Mouse (Mus musculus): ENCODE data around the gene Dpp4. TPM values are rescaled to one million over a fixed set of nuclear protein-coding genes. Genes with fewer than 3 reads are reported as not detected.

The Dpp4 gene
- polyA plus RNA-seq, 1 experiment from 2014 or later: 14.5 TPM

DNA sequence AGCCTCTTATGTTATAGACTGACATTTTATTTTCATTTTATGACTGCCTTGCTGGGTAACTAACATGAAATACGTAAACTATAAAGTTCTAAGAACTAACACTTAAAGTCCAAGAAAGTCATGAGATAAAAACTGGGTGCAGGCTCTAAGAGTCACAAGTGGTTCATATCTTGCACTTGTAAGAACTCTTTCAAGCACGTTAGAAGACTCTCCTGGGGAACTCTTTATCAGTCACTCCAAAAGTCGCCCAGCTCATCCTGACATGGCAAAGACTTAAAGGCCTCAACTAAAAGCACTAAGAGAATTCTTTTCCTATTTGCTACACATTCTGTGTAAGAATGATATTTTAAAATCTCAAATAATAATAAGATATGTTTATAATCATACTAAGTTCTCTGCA lies 92.5 kb downstream of the Dpp4 start:
- Histone ChIP-seq H3K36me3 (no peaks in the 10 kb centered on the region), H3K9me3 (no peaks in the 10 kb centered on the region), H3K4me3 (no peak overlapping the region), H3K27ac (no peak overlapping the region), H3K4me2 (no peak overlapping the region), H3K4me1 (no peaks in the 10 kb centered on the region), H3K9ac (no peak overlapping the region), H3K27me3 (no peaks in the 10 kb centered on the region)
- ATAC-seq (ENCODE audit: insufficient number of reproducible peaks, low FRiP score, low TSS enrichment, low read depth): no peak
- WGBS: 86% methylated on average over 3 of the region's 3 CpGs

DNA sequence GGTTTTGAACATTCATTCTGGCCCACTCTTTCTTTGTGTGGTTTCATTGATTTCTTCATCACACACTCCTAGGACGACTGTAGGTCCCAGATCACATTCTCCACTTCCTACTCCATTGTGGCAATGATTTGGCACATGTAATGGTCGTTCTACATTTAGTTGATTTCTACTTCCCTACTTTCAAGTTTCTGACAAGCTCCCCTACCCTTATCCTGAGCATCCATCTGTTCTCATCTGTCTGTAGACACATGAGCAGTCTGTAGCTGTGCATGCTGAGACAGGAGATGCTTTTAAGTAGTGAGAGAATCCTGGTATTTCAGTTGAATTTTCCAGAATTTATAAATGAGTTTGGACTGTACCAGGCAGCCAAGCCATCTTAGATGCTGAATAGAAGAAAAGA lies 95.1 kb downstream of the Dpp4 start:
- 68% methylated on average over 2 of the region's 2 CpGs for WGBS
- Histone ChIP-seq H3K9me3 (no peaks in the 10 kb centered on the region), H3K27me3 (no peaks in the 10 kb centered on the region), H3K4me1 (no peaks in the 10 kb centered on the region), H3K4me2 (no peak overlapping the region), H3K9ac (no peak overlapping the region), H3K4me3 (no peak overlapping the region), H3K36me3 (no peaks in the 10 kb centered on the region), H3K27ac (no peak overlapping the region)
- no peak for ATAC-seq (ENCODE audit: insufficient number of reproducible peaks, low FRiP score, low TSS enrichment, low read depth)

DNA sequence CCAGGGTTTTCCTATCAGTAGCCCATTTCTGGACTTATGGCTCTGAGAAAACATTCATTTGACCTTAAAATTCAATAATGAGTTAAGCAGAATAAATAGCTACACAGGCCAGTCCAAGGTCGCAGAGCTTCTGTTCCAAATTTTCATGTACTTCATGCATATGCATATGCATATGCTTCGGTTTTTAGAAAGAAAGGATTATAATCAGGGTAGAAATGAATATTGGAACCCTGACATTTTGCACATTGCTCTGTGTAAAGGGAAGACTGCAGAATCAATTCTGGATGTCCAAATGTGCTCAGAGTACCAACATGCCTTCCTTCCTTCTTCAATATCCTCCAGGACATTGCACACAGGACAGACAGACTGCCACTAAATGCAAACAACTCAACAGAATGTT lies 104.6 kb downstream of the Dpp4 start:
- no peaks in the 10 kb centered on the region for H3K36me3 ChIP-seq
- no peak overlapping the region for H3K27ac ChIP-seq
- no peaks in the 10 kb centered on the region for H3K4me1 ChIP-seq
- H3K4me3 ChIP-seq: no peak overlapping the region
- no peak overlapping the region for H3K4me2 ChIP-seq
- H3K27me3 ChIP-seq: no peaks in the 10 kb centered on the region
- WGBS: 80% methylated on average over 2 of the region's 2 CpGs
- no peaks in the 10 kb centered on the region for H3K9me3 ChIP-seq
- ATAC-seq (ENCODE audit: insufficient number of reproducible peaks, low FRiP score, low TSS enrichment, low read depth): no peak
- H3K9ac ChIP-seq: no peak overlapping the region

DNA sequence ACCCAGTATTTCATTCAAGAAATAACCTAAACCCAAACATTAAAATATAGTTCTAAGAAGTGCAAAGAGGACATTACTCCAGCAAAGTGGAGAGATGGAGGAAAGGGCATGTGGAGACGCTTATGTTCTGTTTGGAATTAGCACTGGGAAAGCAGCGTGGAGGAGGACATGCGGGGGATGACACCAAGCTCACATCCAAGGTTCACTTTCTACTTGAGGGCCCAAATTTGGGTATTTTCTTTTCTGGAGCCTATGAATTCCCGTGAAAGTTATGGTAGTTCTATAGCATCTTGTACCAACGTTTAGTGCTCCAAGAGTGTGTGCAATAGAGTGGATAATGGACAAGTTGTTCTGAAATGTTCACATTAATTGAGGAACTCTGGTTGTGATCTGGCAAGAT lies 105.1 kb downstream of the Dpp4 start:
- H3K4me2 ChIP-seq: no peak overlapping the region
- no peaks in the 10 kb centered on the region for H3K27me3 ChIP-seq
- H3K4me3 ChIP-seq: no peak overlapping the region
- H3K9me3 ChIP-seq: no peaks in the 10 kb centered on the region
- no peak for ATAC-seq (ENCODE audit: insufficient number of reproducible peaks, low FRiP score, low TSS enrichment, low read depth)
- 90% methylated on average over 5 of the region's 5 CpGs for WGBS
- no peaks in the 10 kb centered on the region for H3K36me3 ChIP-seq
- no peak overlapping the region for H3K9ac ChIP-seq
- no peaks in the 10 kb centered on the region for H3K4me1 ChIP-seq
- H3K27ac ChIP-seq: no peak overlapping the region

DNA sequence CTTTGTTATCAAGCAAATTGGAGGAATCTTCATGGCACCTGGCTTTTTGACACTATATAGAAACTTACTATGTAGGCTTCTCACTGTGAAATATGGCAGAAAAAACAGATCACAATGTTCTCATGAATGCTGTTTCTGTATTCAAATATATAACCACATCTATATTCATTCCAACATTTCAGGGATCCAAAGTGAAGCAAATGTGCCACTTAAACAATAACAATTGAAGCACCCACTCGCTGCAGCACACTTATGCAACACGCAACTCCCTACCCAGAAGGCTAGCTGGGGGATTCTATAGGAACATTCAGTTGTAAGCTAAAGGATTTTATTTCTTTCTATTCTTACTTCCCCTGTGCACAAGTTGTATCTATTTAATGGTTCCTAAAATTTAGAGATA lies 110.3 kb downstream of the Dpp4 start:
- Histone ChIP-seq H3K4me2 (no peak overlapping the region), H3K9ac (no peak overlapping the region), H3K9me3 (no peaks in the 10 kb centered on the region), H3K36me3 (no peaks in the 10 kb centered on the region), H3K27ac (no peak overlapping the region), H3K4me1 (no peaks in the 10 kb centered on the region), H3K27me3 (no peaks in the 10 kb centered on the region), H3K4me3 (no peak overlapping the region)
- no peak for ATAC-seq (ENCODE audit: insufficient number of reproducible peaks, low FRiP score, low TSS enrichment, low read depth)
- 85% methylated on average over 2 of the region's 2 CpGs for WGBS

DNA sequence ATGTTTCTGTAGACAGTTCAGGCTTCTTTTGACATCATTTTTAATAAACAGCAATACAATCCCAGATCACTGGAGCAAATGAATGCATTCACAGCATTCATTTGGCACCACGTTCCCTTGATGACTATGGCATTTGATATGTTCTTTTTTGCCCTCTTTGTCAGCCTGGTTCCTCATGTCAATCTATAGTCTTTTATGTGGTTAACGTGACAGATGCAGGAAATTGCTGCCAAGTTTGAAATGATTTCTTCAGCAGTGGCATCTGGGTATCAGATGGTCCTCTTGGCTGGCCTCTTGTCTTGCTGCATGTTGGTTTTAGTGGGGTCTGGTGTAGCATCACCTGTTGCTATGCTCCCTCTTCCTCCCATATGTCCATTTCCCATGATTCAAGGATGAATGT lies 118.2 kb downstream of the Dpp4 start:
- Histone ChIP-seq H3K4me1 (no peaks in the 10 kb centered on the region), H3K36me3 (no peaks in the 10 kb centered on the region), H3K9me3 (no peaks in the 10 kb centered on the region), H3K4me2 (no peak overlapping the region), H3K27me3 (no peaks in the 10 kb centered on the region), H3K9ac (no peak overlapping the region), H3K27ac (no peak overlapping the region), H3K4me3 (no peak overlapping the region)
- no peak for ATAC-seq (ENCODE audit: insufficient number of reproducible peaks, low FRiP score, low TSS enrichment, low read depth)
- WGBS: 46% methylated on average over 2 of the region's 2 CpGs

DNA sequence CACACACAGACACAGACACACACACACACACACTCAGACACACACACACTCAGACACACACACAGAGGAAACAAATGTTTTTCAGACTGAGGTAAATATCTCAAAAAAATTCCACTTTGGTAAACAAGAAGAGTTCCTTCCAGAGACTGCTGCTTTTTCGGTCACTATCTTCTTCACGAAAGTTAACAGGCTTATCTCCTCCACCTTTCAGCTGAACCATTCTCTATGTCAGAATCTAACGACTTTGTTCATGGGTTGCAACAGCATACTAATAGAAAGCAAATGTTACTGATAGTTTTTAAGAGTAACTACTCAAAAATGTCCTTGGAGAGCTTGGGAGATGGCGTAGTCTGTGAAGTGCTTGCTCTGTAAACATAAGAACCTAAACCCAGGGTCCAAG lies 124.5 kb downstream of the Dpp4 start:
- Histone ChIP-seq H3K4me2 (no peak overlapping the region), H3K27me3 (no peaks in the 10 kb centered on the region), H3K4me3 (no peak overlapping the region), H3K36me3 (no peaks in the 10 kb centered on the region), H3K9me3 (no peaks in the 10 kb centered on the region), H3K4me1 (no peaks in the 10 kb centered on the region), H3K9ac (no peak overlapping the region), H3K27ac (no peak overlapping the region)
- 63% methylated on average over 4 of the region's 4 CpGs for WGBS
- ATAC-seq (ENCODE audit: insufficient number of reproducible peaks, low FRiP score, low TSS enrichment, low read depth): no peak

DNA sequence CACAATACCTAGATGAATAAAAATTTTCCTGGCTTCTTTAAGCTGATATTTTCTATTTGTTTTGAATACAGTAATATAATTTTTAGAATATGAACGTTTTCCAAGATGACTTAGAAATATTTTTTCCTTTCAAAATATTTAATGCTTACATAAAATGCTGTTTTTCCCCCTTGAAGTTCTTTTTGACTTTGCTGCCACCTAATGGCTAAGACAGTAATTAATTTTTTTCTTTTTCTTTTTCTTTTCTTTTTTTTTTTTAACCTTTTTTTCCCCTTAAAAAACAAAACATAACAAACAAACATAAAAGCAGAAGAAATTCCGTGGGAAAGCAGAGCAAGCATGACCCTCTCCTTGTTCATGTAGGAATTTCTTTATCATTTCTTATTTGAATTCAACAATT lies 126.2 kb downstream of the Dpp4 start:
- no peak overlapping the region for H3K27ac ChIP-seq
- H3K9me3 ChIP-seq: no peaks in the 10 kb centered on the region
- no peak overlapping the region for H3K9ac ChIP-seq
- H3K4me2 ChIP-seq: no peak overlapping the region
- H3K4me3 ChIP-seq: no peak overlapping the region
- no peak for ATAC-seq (ENCODE audit: insufficient number of reproducible peaks, low FRiP score, low TSS enrichment, low read depth)
- H3K36me3 ChIP-seq: no peaks in the 10 kb centered on the region
- no peaks in the 10 kb centered on the region for H3K27me3 ChIP-seq
- under 1% methylated on average over 2 of the region's 2 CpGs for WGBS
- no peaks in the 10 kb centered on the region for H3K4me1 ChIP-seq

DNA sequence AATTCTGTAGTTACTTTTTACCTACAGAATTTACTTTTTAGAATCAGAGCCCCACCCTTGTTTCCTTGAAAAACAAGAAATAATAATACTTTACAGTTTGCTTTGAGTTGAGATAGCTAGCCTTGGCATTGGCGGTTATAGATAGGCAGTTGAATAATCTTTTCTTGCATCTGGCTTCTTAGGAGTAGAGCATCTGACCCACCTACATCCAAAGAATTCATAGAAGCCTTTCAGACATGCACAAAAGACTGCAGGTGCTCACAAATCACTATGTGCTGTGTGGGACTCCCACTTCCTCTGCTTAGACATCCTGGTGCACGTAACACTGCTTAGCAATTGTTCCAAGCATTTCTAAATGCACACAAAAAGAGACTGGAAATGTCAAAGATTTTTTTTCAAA lies 127.0 kb downstream of the Dpp4 start:
- no peak overlapping the region for H3K27ac ChIP-seq
- H3K9me3 ChIP-seq: no peaks in the 10 kb centered on the region
- WGBS: 85% methylated on average over 2 of the region's 2 CpGs
- no peak overlapping the region for H3K4me2 ChIP-seq
- H3K27me3 ChIP-seq: no peaks in the 10 kb centered on the region
- no peak overlapping the region for H3K9ac ChIP-seq
- H3K4me3 ChIP-seq: no peak overlapping the region
- no peaks in the 10 kb centered on the region for H3K36me3 ChIP-seq
- no peaks in the 10 kb centered on the region for H3K4me1 ChIP-seq
- ATAC-seq (ENCODE audit: insufficient number of reproducible peaks, low FRiP score, low TSS enrichment, low read depth): no peak

Other genes with a start within 250 kb of the Dpp4 start
- not detected in 2 replicates for gene Gcg, start 71.4 kb upstream of the Dpp4 start, polyA plus RNA-seq (2015; fragmentation: Nextera tagmentation; extraction: Ambion mirVana)
- gene Fap, start 161.8 kb upstream of the Dpp4 start, polyA plus RNA-seq (2015; fragmentation: Nextera tagmentation; extraction: Ambion mirVana): 26.5 and 37.0 TPM in 2 replicates
- gene Ifih1, start 234.0 kb upstream of the Dpp4 start, polyA plus RNA-seq (2015; fragmentation: Nextera tagmentation; extraction: Ambion mirVana): 2.5 and 3.1 TPM in 2 replicates